Mouse (Mus musculus) bone marrow macrophage, adult 2 months (primary cell): ENCODE results near the gene Ccdc91.

ENCODE experiments used
- CTCF ChIP-seq: IDR thresholded peaks from 2 replicates; pipeline ENCODE4 v1.5.1; 2012; ENCODE audit warnings: low read depth, mild to moderate bottlenecking, low read length, moderate library complexity
- POLR2A ChIP-seq: IDR thresholded peaks from 2 replicates; pipeline ENCODE4 v1.6.1; 2012; ENCODE audit warnings: mild to moderate bottlenecking, low read depth, low read length, borderline replicate concordance

- TF ChIP-seq POLR2A, result no peak
- no peak for TF ChIP-seq CTCF
These were observed 186.2 kb downstream of the Ccdc91 start for GRCm38 (mm10) chr6:147661841-147662240.
